Mouse (Mus musculus) embryo, embryonic 11 days (tissue): Measurements from ENCODE around the gene Inpp5k.
"Not testable (repeated sequence)": the region's sequence is repeated elsewhere in the genome, so short reads cannot be mapped to it uniquely, and the experiment has no call there.

Experiments used
- DNase-seq: peaks from one replicate; pipeline ENCODE4 v3.0.0-alpha.2; 2015

Gene Inpp5k

DNA sequence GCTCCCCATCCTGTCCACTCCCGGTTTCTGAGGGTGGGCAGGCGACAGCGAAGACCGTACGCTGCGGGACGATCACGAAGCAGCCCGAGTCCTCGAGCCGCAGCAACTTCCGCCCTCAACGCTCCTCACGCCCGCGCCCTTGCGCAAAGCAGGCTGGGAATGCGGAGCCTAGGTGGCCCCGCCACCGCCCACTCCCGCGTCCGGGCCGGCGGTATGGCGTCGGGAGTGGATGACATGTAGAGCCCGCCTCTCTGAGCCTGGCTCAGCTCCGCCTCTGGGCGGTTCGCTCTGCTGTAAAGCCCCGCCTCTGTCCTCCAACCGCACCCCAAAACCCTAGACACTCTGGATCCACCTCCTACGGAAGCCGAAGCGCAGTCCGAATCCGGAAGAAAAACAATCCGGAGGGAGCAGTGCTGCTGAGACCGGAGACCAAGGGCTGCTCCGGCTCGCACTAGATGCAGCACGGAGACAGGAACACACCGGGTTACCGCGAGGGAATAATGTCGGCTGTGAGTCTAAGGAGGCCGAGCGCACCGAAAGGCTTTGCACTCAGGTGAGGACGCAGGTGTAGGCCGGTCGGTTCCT is at the start of gene Inpp5k:
Inpp5k (plus strand) TSS at position 344 of the 585 bp plus-strand sequence.
- peak; percentile 99 for DNase-seq

- no peak for DNase-seq
Measured at GRCm38 (mm10) chr11:75581495-75582149, 49.2 kb upstream of the Inpp5k start.

DNA sequence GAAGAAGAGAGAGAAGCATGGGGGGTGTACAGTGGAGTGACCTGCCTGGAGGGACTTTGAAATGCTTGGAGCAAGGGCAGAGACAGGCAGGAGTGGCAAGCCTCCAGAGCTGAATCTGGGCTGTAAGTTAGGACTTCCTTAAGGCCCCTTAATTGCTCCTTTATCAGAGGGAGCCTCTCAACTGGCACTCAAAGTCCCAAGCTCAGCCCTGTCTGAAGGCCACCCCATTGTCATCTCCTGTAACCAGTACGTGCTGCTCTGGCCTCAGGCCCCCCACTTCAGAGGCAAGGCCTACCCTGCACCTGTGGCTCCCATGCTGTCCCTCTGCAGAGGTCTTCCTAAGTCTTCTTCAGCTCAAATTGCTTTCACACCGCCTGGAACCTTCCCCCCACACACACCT is 47.3 kb upstream of the Inpp5k start:
- DNase-seq = no peak

DNA sequence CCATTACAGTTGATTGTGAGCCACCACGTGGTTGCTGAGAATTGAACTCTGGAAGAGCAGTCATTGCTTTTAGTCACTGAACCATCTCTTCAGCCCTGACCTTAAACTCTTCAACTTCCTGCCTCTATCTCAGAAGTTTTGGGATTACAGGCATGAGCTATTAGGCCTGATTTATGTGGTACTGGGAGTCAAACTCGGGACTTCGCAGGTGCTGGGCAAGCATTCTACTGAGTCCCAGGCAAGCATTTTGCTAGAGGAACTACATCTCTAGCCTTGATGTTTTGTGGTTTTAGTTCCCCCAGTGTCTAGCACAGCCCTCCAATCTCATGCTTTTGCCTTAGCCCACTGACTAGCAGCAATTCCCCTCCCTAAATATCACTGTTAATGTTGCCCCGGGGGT is 45.7 kb upstream of the Inpp5k start:
- no peak for DNase-seq

DNA sequence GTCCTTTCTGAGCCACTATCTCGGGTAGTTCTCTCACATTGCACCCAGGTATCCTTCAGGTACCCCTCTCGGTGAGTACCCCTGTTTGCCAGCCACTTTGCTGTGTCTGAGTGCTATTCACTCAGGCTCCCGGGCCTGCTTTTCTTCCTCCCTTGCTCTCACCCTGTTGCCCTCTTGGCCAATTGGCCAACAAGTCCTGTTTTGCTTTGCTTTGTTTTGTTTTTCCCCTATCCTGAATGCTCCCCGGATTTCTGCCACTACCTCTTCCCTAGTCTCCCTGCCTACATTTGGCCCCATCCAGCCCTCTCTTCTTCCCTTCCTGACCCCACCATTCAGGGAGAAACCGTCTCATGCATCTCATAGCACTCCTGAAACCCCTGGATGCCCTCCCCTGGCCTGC is 44.8 kb upstream of the Inpp5k start:
- no peak for DNase-seq

GRCm38 (mm10) chr11:75586963-75587362 is 43.8 kb upstream of the Inpp5k start:
- no peak for DNase-seq

GRCm38 (mm10) chr11:75587493-75588284 is 43.1 kb upstream of the Inpp5k start, which contains the start of gene Pitpna:
Gene Pitpna (plus strand): TSS chr11:75588097.
- peak; percentile 97 for DNase-seq

DNA sequence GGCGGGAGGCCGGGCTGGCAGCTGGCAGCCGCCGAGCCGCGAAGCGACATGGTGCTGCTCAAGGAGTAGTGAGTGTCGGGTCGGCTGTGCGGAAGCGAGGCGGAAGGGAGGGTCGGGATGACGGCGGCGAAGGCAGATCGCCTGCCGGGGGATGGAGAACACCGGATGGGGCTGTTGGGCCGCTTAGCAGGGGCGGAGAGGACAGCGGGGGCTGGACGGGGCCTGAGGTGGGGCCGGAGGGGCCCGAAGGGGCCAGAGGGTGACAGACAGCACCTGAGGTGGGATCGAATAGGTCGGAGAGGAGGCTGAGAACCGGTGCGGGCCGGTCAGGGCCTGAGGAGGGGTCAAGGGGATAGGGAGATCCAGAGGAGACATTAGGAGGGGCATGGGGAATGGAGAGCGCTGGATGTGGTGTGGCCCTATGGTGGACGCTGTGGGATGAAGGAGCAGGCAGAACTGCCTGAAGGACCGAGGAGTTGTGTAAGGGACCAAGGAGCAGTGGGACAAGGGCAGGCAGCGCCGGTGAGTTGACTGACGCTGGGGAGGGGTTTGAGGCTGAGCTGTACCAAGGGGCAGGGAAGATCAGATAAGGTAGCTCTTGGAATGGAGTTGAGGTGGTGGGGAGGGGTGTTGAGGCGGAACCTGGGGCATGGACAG is 42.4 kb upstream of the Inpp5k start:
- peak; percentile 10 for DNase-seq

GRCm38 (mm10) chr11:75592612-75593011 is 38.2 kb upstream of the Inpp5k start:
- DNase-seq = no peak

DNA sequence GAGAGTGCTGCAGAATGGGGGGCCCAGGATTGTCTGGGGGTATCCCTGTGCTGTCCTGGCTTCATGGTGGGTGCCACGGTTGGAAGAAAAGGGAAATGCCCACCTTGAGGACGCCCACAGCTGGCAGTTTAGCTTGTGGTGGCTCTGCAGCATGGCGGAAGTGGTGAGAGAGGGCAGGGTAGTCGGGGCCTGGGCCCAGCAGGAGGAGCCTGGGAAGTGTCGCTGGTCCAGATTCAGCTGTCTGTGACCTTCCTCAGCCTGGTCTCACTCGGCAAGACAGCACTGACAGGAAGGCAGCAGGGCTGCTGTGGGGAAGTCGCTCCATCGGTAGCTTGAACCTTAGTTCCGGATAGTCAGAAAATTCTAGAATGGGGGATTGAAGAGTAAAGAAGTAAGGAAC is 36.4 kb upstream of the Inpp5k start:
- DNase-seq = no peak

- DNase-seq = no peak
Measured at GRCm38 (mm10) chr11:75595404-75595803, 35.4 kb upstream of the Inpp5k start.

DNA sequence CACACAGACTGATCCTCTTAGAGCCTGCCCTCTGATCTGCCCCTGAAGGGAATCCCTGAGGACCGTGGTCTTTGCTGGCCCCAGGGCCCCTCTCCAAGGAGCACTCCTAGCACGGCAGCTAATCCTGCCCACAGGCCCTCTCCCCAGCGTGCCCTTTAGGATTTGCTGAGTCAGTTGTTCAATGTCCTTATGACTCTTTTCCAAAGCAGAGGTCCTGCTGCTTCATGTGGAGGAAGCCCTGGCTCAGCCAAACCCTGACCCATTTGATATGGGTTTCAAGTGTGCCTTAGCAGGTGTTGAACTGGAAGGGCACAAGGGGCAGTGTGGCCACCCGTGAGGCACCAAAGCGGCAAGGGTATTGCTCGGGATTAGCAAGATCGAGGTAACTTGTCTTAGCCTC is 35.0 kb upstream of the Inpp5k start:
- DNase-seq = no peak

DNA sequence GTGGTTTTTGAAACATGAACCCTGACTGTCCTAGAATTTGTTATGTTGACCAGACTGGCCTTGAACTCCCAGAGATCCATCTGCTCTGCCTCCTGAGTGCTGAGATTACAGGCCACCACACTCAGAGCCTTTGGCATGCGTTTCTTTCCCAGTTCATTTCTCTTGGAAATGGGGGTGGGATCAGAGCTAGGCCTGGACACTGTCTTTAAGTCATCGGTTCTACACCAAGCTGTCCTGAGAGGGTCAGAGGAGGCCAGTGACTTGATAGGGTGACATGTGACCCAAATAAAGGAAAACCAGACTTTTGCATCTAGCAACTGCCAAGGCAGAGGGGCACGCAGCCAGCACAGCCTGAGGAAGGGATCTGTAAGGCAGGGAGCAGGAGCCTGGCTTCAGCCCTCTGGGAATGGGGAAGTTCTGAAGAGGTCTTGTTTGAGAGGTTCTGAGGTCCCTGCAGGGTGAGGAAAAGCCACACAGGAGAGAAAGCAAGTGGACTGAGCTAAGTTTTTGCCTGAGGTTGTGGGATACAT is 34.0 kb upstream of the Inpp5k start:
- DNase-seq = no peak

DNA sequence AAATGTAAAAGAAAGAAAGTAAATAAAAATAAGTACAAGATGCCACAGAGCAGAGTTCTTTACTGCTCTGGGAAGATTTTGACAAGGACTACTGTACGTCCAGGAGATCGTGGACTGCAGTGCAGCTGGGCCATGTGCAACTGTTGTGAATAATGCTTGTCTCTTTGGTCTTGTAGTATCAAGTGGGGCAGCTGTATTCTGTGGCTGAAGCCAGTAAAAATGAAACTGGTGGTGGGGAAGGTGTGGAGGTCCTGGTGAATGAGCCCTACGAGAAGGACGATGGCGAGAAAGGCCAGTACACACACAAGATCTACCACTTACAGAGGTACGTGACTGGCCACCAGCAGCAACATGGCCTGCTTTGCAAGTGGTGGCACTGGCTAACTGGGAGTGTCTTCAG is 32.8 kb upstream of the Inpp5k start:
- no peak for DNase-seq

GRCm38 (mm10) chr11:75599802-75600201 is 31.0 kb upstream of the Inpp5k start:
- not testable (repeated sequence) for DNase-seq

DNA sequence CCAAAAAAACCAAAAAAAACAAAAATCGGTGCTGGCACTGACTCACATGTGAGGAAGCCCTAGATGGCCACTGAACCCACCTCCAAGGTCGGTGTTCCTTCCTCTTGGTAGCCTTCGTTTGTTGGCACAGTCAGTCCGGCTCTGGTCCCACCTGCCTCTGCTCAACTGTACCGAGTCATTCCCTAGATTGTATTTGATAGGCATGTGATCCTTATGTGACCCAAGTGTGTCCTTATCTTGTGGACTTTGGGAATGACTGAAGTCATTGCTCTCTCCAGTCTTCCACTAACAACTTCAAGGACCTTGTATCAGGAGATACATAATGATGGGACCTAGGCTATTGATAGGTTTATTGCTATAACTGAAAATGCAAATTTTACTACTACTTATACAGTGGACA is 26.0 kb upstream of the Inpp5k start:
- DNase-seq = no peak

DNA sequence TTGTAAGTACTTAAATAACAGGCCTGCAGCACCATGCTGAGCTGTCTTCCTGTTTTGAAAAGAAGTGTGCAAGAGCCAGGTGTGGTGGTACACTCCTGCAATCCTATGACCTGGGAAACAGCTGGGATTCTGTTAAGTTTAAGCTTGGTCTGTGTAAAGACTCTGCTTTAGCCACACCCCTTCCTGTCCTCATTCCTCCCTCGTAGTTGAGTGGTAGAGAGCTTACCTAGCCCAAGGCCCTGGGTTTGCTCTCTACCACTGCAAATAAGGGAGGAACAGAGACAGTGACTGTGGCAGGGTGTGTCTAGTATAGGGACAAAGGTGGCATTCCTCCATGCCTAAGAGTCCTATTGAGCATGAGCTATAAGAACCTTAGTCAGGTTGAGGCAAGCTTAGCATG is 25.5 kb upstream of the Inpp5k start:
- DNase-seq = no peak

DNA sequence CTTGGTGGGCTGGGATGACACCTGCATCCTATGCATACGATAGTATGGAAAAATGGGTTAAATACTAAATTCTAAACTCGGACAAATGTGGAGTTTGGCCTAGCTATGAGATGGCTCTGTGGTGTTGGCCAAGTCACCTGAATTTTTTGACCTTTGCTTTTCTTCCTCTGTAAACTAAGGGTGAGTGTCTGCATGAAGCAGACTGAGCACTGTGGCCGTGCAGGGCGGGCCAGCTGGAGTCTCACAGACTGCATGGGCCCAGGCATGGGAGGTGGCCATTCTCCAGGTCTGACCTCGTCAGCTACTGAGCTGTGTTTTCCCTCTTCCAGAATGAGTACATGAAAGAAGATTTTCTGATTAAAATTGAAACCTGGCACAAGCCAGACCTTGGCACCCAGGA is 22.0 kb upstream of the Inpp5k start:
- no peak for DNase-seq

GRCm38 (mm10) chr11:75610021-75610420 is 20.8 kb upstream of the Inpp5k start:
- DNase-seq = no peak

GRCm38 (mm10) chr11:75614769-75615168 is 16.0 kb upstream of the Inpp5k start:
- DNase-seq = no peak

DNA sequence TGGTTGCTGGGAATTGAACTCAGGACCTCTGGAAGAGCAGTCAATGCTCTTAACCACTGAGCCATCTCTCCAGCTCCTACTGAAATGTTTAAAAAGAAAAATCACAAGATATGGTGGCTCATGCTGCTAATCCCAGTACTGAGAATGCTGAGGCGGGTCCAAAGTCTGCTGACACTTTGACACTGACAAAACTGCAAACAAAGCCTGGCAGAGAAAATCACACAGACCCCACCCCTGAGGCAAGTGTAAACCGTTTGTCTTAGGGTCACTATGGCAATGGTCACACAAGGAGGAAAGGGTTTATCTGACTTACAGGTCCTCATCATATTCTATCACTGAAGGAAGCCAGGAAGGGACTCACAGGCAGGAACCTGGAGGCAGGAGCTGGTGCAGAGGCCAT is 15.2 kb upstream of the Inpp5k start:
- no peak for DNase-seq

- DNase-seq = peak; percentile 16
Measured at GRCm38 (mm10) chr11:75619133-75619532, 11.7 kb upstream of the Inpp5k start.

DNA sequence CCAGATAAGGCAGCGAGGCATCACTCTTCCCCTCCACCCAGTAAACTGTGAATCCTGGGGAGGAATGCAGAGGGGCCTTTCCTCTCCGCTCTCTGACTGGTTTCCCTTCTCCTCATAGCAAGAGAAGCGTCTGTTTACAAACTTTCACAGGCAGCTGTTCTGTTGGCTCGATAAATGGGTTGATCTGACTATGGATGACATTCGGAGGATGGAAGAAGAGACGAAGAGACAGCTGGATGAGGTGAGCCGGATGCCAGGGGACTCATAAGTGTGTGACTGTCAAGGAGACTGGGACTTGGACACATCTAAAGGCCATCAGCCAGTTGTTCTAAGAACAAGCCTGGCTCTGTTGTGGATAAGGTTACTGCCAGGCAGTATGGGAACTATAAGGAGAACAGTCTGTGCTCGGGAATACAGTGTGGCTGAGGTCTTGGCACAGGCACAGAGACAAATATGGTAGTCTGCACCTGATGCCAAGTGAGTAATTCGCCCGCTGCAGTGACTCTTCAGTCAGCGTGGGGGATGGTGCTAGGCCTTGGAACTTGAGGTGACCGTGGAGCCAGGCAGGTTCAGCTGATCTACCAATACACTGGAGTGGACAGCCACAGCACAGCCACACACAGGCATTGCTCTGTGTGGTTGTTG is 10.5 kb upstream of the Inpp5k start:
- DNase-seq = no peak
